Mouse (Mus musculus): ENCODE results near the gene Tnpo3. TPM values are rescaled to one million over a fixed set of nuclear protein-coding genes. Genes with fewer than 3 reads are reported as not detected.

Gene Tnpo3
- polyA plus RNA-seq, 1 experiment from 2014 or later = 116 TPM

DNA sequence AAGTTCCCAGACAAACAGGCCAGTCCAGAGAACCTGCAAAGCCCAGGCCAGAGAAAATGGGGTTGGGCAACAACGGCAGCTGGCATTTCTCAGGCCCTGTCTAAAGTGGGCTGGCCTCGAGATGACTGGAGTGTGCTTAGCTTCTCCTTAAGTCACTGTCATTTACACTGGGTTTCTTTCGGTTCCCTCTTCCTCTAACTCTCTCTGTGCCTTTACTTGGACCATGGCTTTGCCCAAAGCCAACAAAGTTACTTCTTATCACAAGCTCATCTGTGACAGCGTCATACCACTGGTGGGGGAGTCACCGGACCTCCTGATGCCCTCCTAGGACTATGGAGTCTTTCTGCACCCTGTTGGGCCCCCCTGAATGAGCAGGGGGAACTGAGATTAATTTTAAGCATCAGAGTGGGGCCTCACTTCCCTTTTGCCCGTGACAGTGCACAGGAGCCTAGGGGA, 85.6 kb downstream of the Tnpo3 start:
- H3K27ac ChIP-seq (ENCODE audit: low read length) = no peak overlapping the region
- H3K4me3 ChIP-seq (replicated peaks; ENCODE audit: low read length) = no peak overlapping the region
- peaks cover 24% of the 10 kb centered on the region for H3K27me3 ChIP-seq (replicated peaks; ENCODE audit: control insufficient read depth, insufficient read depth, low read length)
- no peak overlapping the region for H3K4me2 ChIP-seq (ENCODE audit: low read length)
- H3K9me3 ChIP-seq (ENCODE audit: control insufficient read depth, low read length) = 0 out of 2 replicates have a peak, but pooled peaks cover 4% of the 10 kb centered on the region
- no peaks in the 10 kb centered on the region for H3K36me3 ChIP-seq (ENCODE audit: control insufficient read depth, insufficient read depth)
- 77% methylated on average over 6 of the region's 6 CpGs for WGBS
- no peak overlapping the region for H3K9ac ChIP-seq (replicated peaks; ENCODE audit: low read depth, low read length)
- ATAC-seq = no peak
- H3K4me1 ChIP-seq (replicated peaks; ENCODE audit: control insufficient read depth, insufficient read depth, low read length) = peaks cover 17% of the 10 kb centered on the region

DNA sequence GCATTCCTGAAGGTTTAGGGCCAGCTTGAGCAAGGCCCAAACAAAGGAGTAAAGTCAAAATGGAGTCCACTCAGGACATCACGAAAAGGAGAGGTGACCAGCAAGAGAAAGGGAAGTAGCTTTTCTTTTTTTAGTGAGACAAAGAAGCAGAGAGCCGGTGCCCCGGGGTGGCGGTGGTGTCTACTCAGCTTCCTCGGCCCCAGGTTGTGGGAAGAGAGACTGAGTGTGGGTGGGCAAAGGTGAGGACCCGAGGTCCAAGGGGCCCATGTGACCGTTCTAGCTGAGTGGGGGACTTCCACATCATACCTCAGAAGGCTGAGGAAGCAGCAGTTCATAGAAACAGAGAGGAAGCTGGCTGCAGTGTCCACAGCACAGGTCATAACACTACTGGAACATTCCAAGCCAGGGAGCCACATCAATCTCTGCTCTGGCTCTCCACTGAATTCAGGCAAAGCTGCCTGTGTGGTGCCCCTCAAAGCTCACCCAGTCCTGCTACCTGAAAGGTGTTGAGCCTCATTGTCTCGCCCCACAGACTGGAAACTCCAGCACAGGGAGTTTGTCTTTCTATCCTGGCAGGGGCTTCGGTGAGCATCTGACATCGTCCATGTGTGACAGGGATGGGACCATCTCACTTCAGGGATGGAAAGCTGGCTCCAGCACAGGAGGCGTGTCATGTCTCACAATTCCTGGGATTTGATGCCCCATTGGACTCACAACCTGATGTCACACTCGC, 86.2 kb downstream of the Tnpo3 start:
- H3K4me1 ChIP-seq (replicated peaks; ENCODE audit: control insufficient read depth, insufficient read depth, low read length) = peaks cover 17% of the 10 kb centered on the region
- ATAC-seq = no peak
- WGBS = 70% methylated on average over 12 of the region's 12 CpGs
- H3K36me3 ChIP-seq (ENCODE audit: control insufficient read depth, insufficient read depth) = no peaks in the 10 kb centered on the region
- H3K4me2 ChIP-seq (ENCODE audit: low read length) = no peak overlapping the region
- H3K9me3 ChIP-seq (ENCODE audit: control insufficient read depth, low read length) = 0 out of 2 replicates have a peak, but pooled peaks cover 4% of the 10 kb centered on the region
- H3K9ac ChIP-seq (replicated peaks; ENCODE audit: low read depth, low read length) = no peak overlapping the region
- H3K27me3 ChIP-seq (replicated peaks; ENCODE audit: control insufficient read depth, insufficient read depth, low read length) = peaks cover 18% of the 10 kb centered on the region
- no peak overlapping the region for H3K4me3 ChIP-seq (replicated peaks; ENCODE audit: low read length)
- no peak overlapping the region for H3K27ac ChIP-seq (ENCODE audit: low read length)

DNA sequence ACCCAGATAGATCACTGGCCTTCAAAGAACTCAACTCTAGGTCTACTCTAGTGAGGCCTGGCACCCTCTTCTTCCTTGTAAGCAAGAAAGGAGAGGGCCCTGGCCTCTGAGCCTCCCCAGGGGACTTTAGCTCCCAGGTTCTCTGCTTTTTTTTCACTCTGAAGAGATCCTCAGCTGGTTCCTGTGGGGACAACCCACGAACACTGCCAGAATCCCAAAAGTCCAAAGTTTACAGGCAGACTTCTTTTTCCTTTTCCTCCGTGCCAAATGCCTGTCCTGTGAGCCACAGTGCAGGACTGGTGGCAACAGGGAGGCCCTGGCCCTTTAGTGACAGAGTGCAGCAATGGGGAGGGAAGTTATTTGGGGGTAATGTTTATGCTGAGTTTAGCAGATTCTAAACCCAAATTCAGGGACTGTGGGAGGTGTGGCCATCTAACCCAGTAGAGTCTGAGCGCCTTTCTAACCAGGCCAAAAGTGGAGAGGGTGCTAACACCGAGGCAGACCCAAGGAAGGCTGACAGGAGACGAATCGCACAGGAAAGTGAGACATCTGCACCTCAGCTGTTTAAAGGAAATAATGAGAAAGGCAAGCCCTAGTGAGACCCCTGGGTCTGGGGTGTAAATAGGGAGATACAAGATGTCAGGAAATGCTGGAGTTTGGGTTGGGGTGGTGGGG, 86.9 kb downstream of the Tnpo3 start:
- no peak for ATAC-seq
- Histone ChIP-seq H3K27ac (ENCODE audit: low read length) (no peak overlapping the region), H3K4me2 (ENCODE audit: low read length) (no peak overlapping the region), H3K36me3 (ENCODE audit: control insufficient read depth, insufficient read depth) (no peaks in the 10 kb centered on the region), H3K27me3 (replicated peaks; ENCODE audit: control insufficient read depth, insufficient read depth, low read length) (peaks cover 11% of the 10 kb centered on the region), H3K4me1 (replicated peaks; ENCODE audit: control insufficient read depth, insufficient read depth, low read length) (peaks cover 17% of the 10 kb centered on the region), H3K9ac (replicated peaks; ENCODE audit: low read depth, low read length) (no peak overlapping the region), H3K4me3 (replicated peaks; ENCODE audit: low read length) (no peak overlapping the region), H3K9me3 (ENCODE audit: control insufficient read depth, low read length) (0 out of 2 replicates have a peak, but pooled peaks cover 4% of the 10 kb centered on the region)
- WGBS = 84% methylated on average over 6 of the region's 6 CpGs

DNA sequence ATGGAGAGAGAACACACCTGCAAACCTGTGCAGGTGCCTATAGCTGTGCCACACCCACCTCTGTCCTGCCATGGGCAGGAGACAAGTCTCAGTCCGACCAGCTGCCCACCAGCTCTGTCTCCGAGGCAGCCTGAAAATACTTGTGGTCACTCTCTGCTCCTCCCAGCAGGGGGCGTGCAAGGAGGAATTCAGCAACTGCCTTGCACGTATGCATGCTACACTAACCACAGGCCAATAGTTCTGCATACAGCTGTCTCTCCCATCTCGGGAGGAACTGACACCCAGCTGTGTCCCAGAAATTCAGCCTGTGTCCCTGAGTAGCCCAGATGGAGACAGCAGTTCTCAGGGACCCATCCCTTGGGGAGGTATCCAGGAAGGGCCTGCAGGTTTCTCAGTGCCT, 92.5 kb downstream of the Tnpo3 start:
- ATAC-seq = no peak
- H3K4me3 ChIP-seq (replicated peaks; ENCODE audit: low read length) = no peak overlapping the region
- no peaks in the 10 kb centered on the region for H3K27me3 ChIP-seq (replicated peaks; ENCODE audit: control insufficient read depth, insufficient read depth, low read length)
- H3K4me1 ChIP-seq (replicated peaks; ENCODE audit: control insufficient read depth, insufficient read depth, low read length) = peaks cover 4% of the 10 kb centered on the region; the same call in 1 of the 2 replicates
- H3K27ac ChIP-seq (ENCODE audit: low read length) = no peak overlapping the region
- no peak overlapping the region for H3K4me2 ChIP-seq (ENCODE audit: low read length)
- H3K9me3 ChIP-seq (ENCODE audit: control insufficient read depth, low read length) = no peaks in the 10 kb centered on the region
- H3K36me3 ChIP-seq (ENCODE audit: control insufficient read depth, insufficient read depth) = no peaks in the 10 kb centered on the region
- no peak overlapping the region for H3K9ac ChIP-seq (replicated peaks; ENCODE audit: low read depth, low read length)
- 11% methylated on average over 5 of the region's 5 CpGs for WGBS

DNA sequence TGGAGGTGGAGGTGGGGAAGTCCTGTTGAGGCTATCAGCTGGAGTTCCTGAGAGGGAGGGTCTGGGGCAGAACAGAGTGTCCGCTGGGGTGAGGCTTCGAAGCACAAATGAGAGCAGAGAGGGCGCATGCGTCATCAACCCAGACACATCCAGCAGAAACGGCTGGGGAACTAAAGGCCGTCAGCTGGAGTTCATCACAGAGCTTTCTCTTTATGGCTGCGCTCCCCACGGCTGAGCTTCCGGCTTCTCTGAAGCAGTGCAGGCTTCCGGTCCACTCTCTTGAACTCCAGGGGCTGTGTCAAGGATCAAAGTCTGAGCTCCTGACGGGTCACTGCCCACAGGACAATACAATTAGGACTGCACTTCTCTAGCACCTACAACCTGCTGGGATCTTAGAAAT, 96.4 kb downstream of the Tnpo3 start:
- 2% methylated on average over 11 of the region's 11 CpGs for WGBS
- no peak overlapping the region for H3K27ac ChIP-seq (ENCODE audit: low read length)
- H3K4me1 ChIP-seq (replicated peaks; ENCODE audit: control insufficient read depth, insufficient read depth, low read length) = peaks cover 4% of the 10 kb centered on the region; the same call in 1 of the 2 replicates
- no peaks in the 10 kb centered on the region for H3K36me3 ChIP-seq (ENCODE audit: control insufficient read depth, insufficient read depth)
- H3K9ac ChIP-seq (replicated peaks; ENCODE audit: low read depth, low read length) = 0 out of 2 replicates have a peak overlapping the region, but pooled peaks have one; percentile 33
- 0 out of 2 replicates have a peak overlapping the region, but pooled peaks have one; percentile 10 for H3K4me3 ChIP-seq (replicated peaks; ENCODE audit: low read length)
- H3K4me2 ChIP-seq (ENCODE audit: low read length) = peak overlapping the region; percentile 41
- H3K27me3 ChIP-seq (replicated peaks; ENCODE audit: control insufficient read depth, insufficient read depth, low read length) = peaks cover 7% of the 10 kb centered on the region; the same call in 1 of the 2 replicates
- H3K9me3 ChIP-seq (ENCODE audit: control insufficient read depth, low read length) = no peaks in the 10 kb centered on the region
- ATAC-seq = peak; percentile 40; the same call in 1 of the 2 replicates

DNA sequence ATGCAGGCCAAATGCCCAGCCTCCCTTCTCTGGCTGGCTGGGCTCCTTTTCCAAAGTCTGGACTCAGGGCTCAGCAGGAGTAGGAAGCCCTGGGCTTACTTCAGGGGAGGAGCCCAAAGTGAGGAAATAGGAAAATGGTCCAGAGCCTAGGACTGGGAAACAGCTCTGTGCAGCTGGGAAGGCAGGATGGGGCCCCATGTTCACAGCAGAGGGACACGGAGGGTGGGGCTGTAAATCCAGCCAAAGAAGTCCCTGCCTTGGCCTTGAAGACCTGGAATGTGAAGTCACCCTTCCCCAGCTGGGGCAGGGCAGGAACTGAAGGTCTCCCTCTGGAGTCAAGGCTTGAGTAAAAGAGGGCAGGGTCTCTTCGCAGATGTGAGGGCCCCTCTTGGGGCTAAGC, 100.6 kb downstream of the Tnpo3 start:
- Histone ChIP-seq H3K36me3 (ENCODE audit: control insufficient read depth, insufficient read depth) (no peaks in the 10 kb centered on the region), H3K9ac (replicated peaks; ENCODE audit: low read depth, low read length) (no peak overlapping the region), H3K4me2 (ENCODE audit: low read length) (no peak overlapping the region), H3K4me1 (replicated peaks; ENCODE audit: control insufficient read depth, insufficient read depth, low read length) (peaks cover 7% of the 10 kb centered on the region; the same call in 1 of the 2 replicates), H3K4me3 (replicated peaks; ENCODE audit: low read length) (no peak overlapping the region), H3K9me3 (ENCODE audit: control insufficient read depth, low read length) (no peaks in the 10 kb centered on the region), H3K27ac (ENCODE audit: low read length) (no peak overlapping the region), H3K27me3 (replicated peaks; ENCODE audit: control insufficient read depth, insufficient read depth, low read length) (peaks cover 15% of the 10 kb centered on the region)
- WGBS = 37% methylated on average over 2 of the region's 2 CpGs
- ATAC-seq = no peak

DNA sequence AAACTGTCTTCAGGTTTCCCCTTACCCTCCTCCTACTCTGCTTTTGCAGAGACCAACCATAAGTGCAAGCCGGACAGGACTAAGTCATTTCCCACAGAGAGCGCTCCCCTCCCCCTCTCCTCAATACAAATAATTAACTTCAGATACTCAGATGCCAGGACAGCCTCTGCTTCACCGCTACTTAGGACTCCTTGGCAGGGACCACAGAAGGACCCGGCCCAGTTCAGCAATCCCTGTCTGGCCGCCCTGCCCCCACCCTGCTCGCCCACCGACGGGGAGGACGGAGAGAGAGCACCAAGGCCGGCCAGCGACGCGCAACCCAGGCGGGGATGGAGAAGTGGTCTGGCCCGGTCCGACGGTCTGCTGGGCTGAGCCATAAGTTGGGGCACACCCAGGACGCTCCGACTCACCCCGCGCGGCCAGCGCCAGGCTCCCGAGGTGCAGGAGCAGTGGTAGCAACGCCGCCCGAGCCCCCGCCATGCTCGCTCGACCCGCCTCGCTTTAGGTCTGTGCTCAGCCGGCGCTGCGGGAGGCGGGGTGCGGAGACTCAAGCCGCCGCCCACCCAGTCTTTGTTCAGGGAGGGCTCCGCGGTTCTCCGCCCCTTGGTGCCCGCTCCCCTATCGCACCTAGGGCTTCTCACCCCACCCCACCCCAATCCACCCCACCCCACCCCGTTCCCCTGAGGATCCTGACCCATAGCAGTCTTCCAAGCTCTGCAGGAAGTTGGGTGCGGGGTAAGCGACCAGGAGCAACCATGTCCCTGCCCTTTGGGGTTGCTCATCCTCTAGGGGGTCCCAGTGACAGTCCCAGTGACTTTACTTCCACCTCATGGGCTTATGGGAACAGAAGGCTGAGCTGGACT, 102.0 kb downstream of the Tnpo3 start, which contains the start of gene Kcp:
Kcp (minus strand) TSS at position 506 of the 863 bp plus-strand sequence.
- no peaks in the 10 kb centered on the region for H3K36me3 ChIP-seq (ENCODE audit: control insufficient read depth, insufficient read depth)
- peak; percentile 61 for ATAC-seq
- no peaks in the 10 kb centered on the region for H3K9me3 ChIP-seq (ENCODE audit: control insufficient read depth, low read length)
- H3K4me1 ChIP-seq (replicated peaks; ENCODE audit: control insufficient read depth, insufficient read depth, low read length) = peaks cover 3% of the 10 kb centered on the region; the same call in 1 of the 2 replicates
- WGBS = under 1% methylated on average over 40 of the region's 47 CpGs
- H3K9ac ChIP-seq (replicated peaks; ENCODE audit: low read depth, low read length) = peak within 1 kb of the TSS; percentile 61
- no peak within 1 kb of the TSS for H3K27ac ChIP-seq (ENCODE audit: low read length)
- H3K4me2 ChIP-seq (ENCODE audit: low read length) = peak within 1 kb of the TSS; percentile 61
- peak within 1 kb of the TSS; percentile 53 for H3K4me3 ChIP-seq (replicated peaks; ENCODE audit: low read length)
- peaks cover 15% of the 10 kb centered on the region for H3K27me3 ChIP-seq (replicated peaks; ENCODE audit: control insufficient read depth, insufficient read depth, low read length)

DNA sequence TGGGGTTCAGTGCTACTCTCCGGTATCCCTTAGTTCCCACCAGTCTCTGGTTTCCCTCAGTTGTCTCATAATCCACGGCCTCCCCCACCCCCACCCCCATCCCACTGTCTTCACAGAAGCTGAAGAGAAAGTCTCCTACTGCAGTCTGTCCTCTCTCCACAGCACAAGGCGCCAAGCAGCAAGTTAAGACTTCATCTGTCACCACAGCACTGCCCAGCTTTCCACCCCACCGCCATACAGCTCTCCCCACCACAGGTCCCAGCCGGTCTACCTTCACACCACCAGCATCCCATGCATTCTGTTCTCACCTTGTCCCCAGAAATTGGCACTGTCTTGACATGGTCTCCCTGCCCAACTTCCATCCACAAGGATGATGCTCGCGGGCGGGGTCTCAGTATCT, 102.9 kb downstream of the Tnpo3 start:
- Histone ChIP-seq H3K27me3 (replicated peaks; ENCODE audit: control insufficient read depth, insufficient read depth, low read length) (peaks cover 15% of the 10 kb centered on the region), H3K4me1 (replicated peaks; ENCODE audit: control insufficient read depth, insufficient read depth, low read length) (peaks cover 3% of the 10 kb centered on the region; the same call in 1 of the 2 replicates), H3K27ac (ENCODE audit: low read length) (no peak overlapping the region), H3K4me3 (replicated peaks; ENCODE audit: low read length) (peak overlapping the region; percentile 53), H3K36me3 (ENCODE audit: control insufficient read depth, insufficient read depth) (no peaks in the 10 kb centered on the region), H3K4me2 (ENCODE audit: low read length) (peak overlapping the region; percentile 61), H3K9me3 (ENCODE audit: control insufficient read depth, low read length) (no peaks in the 10 kb centered on the region), H3K9ac (replicated peaks; ENCODE audit: low read depth, low read length) (no peak overlapping the region; the same call in 1 of the 2 replicates)
- WGBS = 21% methylated on average over 8 of the region's 8 CpGs
- 0 out of 2 replicates have a peak, but pooled peaks have one; percentile 22 for ATAC-seq

Measured in forebrain, embryonic 16.5 days (tissue).